Mouse (Mus musculus) liver (tissue): ENCODE measurements at regions not wholly inside any gene's neighbourhood (a gene's known extent, or its start where the extent isn't known, plus 50 kb on each side); places are given as distances from the start of the nearest gene placed in this dataset.

Experiments used
- DNase-seq: peaks from one replicate; pipeline ENCODE4 v3.0.0-alpha.2; 2020; ENCODE audit warnings: mixed read lengths

DNA sequence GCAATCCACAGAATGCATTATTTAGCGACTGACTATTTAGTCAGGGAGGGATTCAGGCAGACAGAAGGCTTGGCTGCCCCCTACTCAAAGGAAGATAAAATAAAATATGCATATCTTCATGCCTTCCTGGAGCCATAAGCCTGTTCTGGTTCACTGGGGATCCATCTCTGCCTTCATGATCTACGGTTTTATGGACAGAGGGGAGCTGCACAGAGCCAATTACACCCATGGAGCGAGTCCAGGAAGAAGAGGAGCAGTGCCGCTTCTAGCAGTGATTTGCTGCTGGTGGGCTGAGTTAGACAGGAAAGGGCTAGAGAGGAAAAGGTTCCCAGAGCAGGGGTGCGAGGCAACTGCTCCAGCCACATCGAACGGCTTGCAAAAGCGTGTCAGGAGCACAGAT lies 248.2 kb upstream of the Camk1g start:
- DNase-seq, result no peak

- no peak for DNase-seq
These were observed 240.4 kb upstream of the Camk1g start for GRCm38 (mm10) chr1:193610471-193610870.

GRCm38 (mm10) chr1:193599895-193600294 lies 229.8 kb upstream of the Camk1g start:
- no peak for DNase-seq

GRCm38 (mm10) chr1:193599163-193599562 lies 229.1 kb upstream of the Camk1g start:
- DNase-seq, result peak; percentile 20

DNA sequence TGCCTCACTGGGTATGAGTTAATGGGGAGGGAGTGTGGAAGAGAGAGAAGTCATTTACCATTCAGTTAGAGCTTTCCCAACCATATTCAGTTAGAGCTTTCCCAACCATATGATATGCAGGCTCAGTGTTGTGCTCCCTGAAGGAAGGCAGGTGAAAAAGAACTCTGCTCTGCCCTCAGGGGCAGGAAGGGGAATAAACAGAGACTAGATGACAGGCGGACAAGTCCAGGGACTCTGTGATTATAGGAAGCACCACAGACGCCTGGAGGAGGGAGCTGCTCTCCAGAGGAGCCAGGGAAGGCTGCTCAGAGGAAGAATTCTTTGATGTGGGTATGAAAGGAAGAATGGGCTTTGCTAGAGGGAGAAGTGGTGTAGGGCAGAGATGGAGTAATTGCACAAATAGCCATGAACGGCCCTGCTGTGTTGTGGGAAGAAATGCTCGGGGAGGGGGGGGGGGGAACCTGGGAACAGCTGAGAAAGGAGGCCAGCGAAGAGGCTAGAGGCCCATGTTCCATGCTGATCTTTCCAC lies 220.3 kb upstream of the Camk1g start:
- DNase-seq, result no peak

- peak; percentile 56 for DNase-seq
These were observed 218.7 kb upstream of the Camk1g start for GRCm38 (mm10) chr1:193588477-193589464.

DNA sequence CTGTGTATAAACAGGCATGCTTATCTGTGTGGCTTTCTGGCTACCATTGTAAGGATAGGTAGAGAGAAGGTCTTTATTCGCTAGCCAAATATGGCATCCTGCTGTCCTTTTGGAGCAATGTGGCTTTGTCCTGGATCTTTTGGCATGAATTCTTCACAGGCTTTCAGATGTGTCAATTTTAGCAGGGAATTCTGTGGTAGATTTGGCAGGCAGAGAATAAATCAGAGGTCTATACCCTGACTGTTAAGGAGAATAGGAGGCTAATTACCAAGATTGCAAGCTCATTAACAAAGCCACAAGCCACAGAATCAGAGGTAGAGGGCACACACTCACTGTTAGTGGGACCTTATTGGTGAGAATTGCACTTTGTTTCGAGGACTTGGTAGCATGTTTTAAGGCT lies 217.2 kb upstream of the Camk1g start:
- DNase-seq, result no peak

DNA sequence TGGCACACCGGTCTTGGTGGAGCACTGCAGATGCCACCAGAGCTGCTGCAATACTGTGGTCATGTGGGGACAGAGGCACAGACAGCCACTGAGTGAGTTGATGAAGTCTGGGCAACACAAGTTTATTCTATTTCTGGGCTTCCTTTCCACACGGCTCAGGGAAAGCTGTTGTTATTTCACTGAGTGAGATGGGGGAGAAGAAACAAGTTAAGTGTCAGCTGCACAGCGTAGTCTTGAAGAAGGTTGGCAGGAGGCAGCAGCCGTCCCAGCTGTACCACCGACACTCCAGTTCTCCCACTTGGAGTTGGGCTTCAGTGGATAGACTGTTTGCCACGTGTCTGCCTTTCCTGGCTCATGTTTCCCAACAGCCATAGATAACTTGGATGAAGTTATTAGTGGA lies 216.8 kb upstream of the Camk1g start:
- no peak for DNase-seq

DNA sequence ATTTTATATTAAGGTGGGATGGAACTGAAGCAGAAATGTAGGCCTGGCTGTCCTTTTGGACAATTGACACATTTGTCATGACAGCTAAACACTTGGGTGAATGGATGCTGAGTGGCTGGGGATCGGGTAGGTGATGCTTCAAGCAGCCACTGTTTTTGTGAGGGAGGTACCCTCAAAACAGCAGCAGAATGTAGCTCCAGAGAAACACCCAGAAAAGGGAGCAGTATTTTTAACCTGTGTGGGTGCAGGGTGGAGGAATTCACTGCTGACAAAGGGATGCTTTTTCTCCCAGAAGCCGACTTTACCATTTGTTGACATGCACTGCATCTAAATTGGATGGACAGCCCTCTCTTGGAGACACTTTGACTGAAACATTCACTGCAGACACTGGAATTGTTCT lies 213.7 kb upstream of the Camk1g start:
- no peak for DNase-seq

DNA sequence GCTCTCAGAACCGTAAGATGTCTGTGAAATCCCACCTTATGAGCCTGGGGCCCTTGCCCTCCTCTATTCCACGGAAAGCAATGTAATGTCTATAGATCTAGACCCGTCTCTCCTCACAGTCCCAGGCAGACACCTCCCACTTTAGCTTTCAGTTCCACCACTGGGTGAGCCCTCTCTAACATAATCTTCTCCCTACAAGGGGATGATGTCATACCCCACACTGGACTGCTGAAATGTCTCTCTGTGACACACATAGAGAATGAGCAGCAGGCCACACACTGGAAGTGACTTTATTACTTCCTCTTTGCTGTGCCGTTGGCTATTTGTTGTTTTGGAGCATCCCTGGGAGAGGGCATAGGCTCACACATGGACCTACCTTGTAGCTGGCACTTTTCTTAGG lies 210.3 kb upstream of the Camk1g start:
- no peak for DNase-seq

GRCm38 (mm10) chr1:193579671-193580070 lies 209.6 kb upstream of the Camk1g start:
- no peak for DNase-seq

DNA sequence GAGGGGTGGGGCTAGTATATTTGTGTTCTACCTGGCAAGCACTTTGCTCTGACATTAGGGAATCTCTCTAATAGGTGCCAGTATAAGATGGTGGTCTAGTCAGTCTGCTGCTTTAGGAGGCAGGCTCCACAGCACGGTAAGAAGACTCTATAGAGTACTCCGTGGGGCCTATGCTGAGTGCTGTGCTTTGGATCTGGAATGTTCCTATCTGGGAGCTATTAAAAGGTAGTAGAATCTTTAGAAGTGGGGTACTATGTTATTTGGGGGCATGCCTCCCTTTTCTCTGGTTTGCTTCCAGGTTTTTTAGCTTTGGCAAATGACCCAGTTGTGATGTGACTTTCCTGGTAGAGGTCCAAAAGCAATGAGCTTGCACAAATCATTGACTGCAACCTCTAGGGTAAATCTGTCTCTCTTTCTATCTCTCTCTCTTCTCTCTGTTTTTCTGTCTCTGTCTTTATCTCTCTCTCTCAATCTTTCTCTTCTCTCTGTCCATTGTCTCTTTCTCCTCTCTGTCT lies 208.6 kb upstream of the Camk1g start:
- DNase-seq, result no peak

DNA sequence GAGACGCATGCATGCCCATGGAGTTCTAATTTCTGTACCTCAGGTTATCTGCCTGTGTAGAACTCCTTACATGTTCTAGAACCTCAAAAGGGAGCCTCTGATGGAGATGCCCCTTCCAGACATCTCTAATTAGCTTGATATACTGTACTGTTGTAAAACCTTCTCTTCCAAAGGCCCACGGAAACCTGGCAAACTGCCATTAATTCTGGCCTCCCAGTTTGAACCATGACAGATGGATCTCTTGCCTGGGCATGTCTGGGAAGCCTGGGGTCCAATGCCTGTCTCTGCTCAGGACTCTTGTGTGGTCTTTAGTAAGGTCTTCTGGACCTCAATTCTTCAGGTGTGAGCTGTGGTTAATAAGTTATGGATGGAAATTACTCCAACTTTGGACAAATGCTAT lies 207.7 kb upstream of the Camk1g start:
- no peak for DNase-seq

DNA sequence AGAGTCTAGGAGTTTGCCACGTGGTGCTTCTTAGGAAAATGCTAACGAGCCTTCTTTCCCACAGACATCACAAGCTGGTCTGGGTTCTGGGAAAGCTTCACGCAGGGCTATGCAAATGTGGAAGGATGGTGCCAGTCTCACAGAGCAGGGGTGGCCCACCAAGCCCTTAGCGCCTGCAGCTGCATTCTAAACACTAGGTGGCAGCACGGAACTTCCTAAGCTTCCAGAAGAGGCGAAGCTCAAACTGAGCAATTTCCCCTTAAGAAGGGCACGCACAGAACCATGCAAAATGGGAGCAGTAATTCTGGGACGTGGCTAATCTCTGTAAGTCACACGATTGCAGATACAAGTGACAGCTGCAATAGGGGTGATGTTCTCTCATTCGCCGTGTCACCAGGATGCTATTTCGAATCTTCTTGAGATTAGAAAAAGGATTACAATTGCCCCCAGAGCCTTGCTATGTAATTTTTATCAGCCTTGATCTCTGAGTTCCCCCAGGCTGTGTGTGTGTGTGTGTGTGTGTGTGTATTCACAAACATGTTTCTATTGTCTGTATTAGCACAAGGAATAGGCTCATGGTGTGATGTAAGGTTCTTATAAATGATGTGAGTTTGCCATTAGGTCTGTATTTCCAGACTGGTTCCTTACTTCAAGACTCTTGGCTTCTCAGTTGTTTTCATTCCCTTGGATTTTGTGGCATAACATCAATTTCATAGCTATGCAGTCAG lies 206.1 kb upstream of the Camk1g start:
- DNase-seq, result peak; percentile 60

GRCm38 (mm10) chr1:193572827-193573226 lies 202.7 kb upstream of the Camk1g start:
- no peak for DNase-seq

GRCm38 (mm10) chr1:193572411-193572810 lies 202.3 kb upstream of the Camk1g start:
- DNase-seq, result no peak

- DNase-seq, result no peak
These were observed 201.0 kb upstream of the Camk1g start for GRCm38 (mm10) chr1:193571088-193571487.

DNA sequence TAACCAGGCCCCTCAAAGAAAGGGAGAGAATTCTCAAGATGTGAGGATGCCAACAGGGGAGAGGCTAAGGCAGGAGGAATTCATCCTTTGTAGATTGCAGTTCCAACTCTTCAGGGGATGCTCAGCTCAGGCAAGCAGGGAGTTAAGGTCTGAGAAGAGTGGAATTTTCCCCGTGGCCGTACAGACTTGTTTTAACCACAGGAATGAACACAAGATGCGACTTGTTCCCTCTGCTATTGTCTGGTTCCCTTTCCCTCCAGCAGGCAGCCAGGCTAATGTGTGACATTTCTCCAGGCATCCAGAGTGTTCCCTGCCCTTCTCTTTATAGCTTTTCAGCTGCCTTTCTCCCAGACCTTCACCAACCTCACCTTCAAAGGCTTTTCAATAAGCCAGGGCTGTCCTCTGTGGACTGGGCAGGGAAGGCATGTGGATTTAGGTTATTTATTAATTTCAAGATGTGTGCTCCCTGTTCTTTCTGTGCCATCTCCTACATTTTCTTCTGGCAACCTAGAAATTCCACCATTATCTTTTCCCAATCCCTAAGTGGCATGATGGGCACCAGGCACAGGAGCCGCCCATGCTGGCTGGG lies 198.6 kb upstream of the Camk1g start:
- no peak for DNase-seq

- no peak for DNase-seq
These were observed 197.1 kb upstream of the Camk1g start for GRCm38 (mm10) chr1:193567217-193567616.

- no peak for DNase-seq
These were observed 194.1 kb upstream of the Camk1g start for GRCm38 (mm10) chr1:193564225-193564624.

DNA sequence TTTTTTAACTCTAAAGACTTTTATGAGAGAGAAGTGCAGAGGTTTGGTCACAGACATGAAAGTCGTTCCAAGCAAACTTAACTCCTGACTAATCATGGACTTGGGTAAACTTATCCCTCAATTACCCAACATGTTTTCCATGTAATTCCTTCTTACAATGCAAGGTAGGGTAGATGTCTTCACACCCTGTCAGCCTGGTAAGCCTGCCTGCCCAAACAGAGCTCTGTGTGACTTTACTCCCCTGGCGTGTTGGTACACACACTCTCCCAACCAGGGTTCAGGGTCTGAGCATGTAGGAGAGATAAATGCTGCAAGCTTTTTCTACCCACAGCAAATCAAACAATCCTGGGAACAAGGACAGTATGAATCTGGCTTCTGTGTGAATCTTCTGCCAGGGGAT lies 192.1 kb upstream of the Camk1g start:
- DNase-seq, result no peak

GRCm38 (mm10) chr1:193558122-193558521 lies 188.0 kb upstream of the Camk1g start:
- DNase-seq, result no peak

- no peak for DNase-seq
These were observed 184.6 kb upstream of the Camk1g start for GRCm38 (mm10) chr1:193554731-193555130.
